Mouse (Mus musculus) testis, adult 2 months (tissue): ENCODE results near the gene Snap91.

Experiments used
- CTCF ChIP-seq: fragments of 200-500 bp; IDR thresholded peaks from 2 replicates; pipeline ENCODE4 v1.5.1; 2012; ENCODE audit warnings: low read depth, mild to moderate bottlenecking, inconsistent platforms, low read length, moderate library complexity; ENCODE audit not compliant: control insufficient read depth, insufficient read depth, insufficient replicate concordance
- POLR2A ChIP-seq: fragments of 200-500 bp; IDR thresholded peaks from 2 replicates; pipeline ENCODE4 v1.6.1; 2012; ENCODE audit warnings: low read depth, mild to moderate bottlenecking, inconsistent platforms, low read length, moderate library complexity; ENCODE audit not compliant: control insufficient read depth

- TF ChIP-seq CTCF, result no peak
- TF ChIP-seq POLR2A, result no peak
Measured at GRCm38 (mm10) chr9:86775374-86775773, 105.1 kb downstream of the Snap91 start.
